Mouse (Mus musculus) B cell, adult 67 days (primary cell): ENCODE data around the gene 1700031F05Rik. TPM values are rescaled to one million over a fixed set of nuclear protein-coding genes. Genes with fewer than 3 reads are reported as not detected.

ENCODE experiments used
- total RNA-seq, 2 experiments: library from RNA; stranded (reverse); gene quantifications; 4 replicates each; pipeline ENCODE4 v1.2.4; 2023

Gene 1700031F05Rik
- not detected for total RNA-seq

GRCm38 (mm10) chrX:102867871-102868270 lies at the start of gene 1700031F05Rik:
Gene 1700031F05Rik, minus strand, starts transcription at chrX:102867971.

GRCm38 (mm10) chrX:102908587-102908986 lies 40.8 kb upstream of the 1700031F05Rik start, which contains the start of the genes Dmrtc1a and 1700011M02Rik:
Gene Dmrtc1a, minus strand, starts transcription at chrX:102908687.
Gene 1700011M02Rik, plus strand, starts transcription at chrX:102908905.

GRCm38 (mm10) chrX:102854516-102854915 lies 13.3 kb downstream of the 1700031F05Rik start, which contains the start of gene Dmrtc1c2:
Gene Dmrtc1c2, minus strand, starts transcription at chrX:102854616.

Other genes with a start within 250 kb of the 1700031F05Rik start
- 10 to 100 TPM; 19.2 to 23.7 TPM for gene Phka1, start 223.7 kb downstream of the 1700031F05Rik start, total RNA-seq
- not detected for gene Gm3880, start 181.0 kb downstream of the 1700031F05Rik start, total RNA-seq
- not detected for gene Gm9112, start 160.3 kb downstream of the 1700031F05Rik start, total RNA-seq
- gene Dmrtc1b, start 160.1 kb downstream of the 1700031F05Rik start, total RNA-seq = not detected
- not detected for gene Dmrtc1c1, start 65.0 kb downstream of the 1700031F05Rik start, total RNA-seq
- not detected for gene Dmrtc1c2, start 13.4 kb downstream of the 1700031F05Rik start, total RNA-seq
- not detected for gene Dmrtc1a, start 40.7 kb upstream of the 1700031F05Rik start, total RNA-seq
- not detected for gene 1700011M02Rik, start 40.9 kb upstream of the 1700031F05Rik start, total RNA-seq
- not detected for gene 1700018G05Rik, start 60.4 kb upstream of the 1700031F05Rik start, total RNA-seq